Mouse (Mus musculus) CH12.LX (cell line): ENCODE results near the gene Trmt10a.

Experiments used
- CTCF ChIP-seq, 2 experiments: IDR thresholded peaks in 1 of 2; conservative IDR thresholded peaks in 1 of 2; 2 replicates each; pipeline ENCODE4 v1.5.1; 2011 to 2012; ENCODE audit warnings: low read depth in 2 of 2, low read length in 2 of 2, improper control_type of control experiment in 1 of 2, inconsistent platforms in 1 of 2, mild to moderate bottlenecking in 1 of 2, moderate library complexity in 1 of 2
- USF2 ChIP-seq: conservative IDR thresholded peaks from 2 replicates; pipeline ENCODE4 v1.6.1; 2011; ENCODE audit warnings: low read depth, low read length, improper control_type of control experiment

- TF ChIP-seq CTCF (conservative IDR thresholded peaks at IDR 0.05 in 1 of 2, IDR thresholded peaks at IDR 0.05 in 1 of 2; ENCODE audit: low read depth in 2 of 2, low read length in 2 of 2) = no peak
- TF ChIP-seq USF2 = no peak
Observed at GRCm38 (mm10) chr3:138097718-138098117, 45.5 kb upstream of the Trmt10a start.
